Mouse (Mus musculus): ENCODE data around the gene Fgf8.

Gene Fgf8

GRCm38 (mm10) chr19:45749243-45750043 lies 6.7 kb upstream of the Fgf8 start, which contains the start of gene Npm3:
Gene Npm3 (minus strand): TSS chr19:45749591.
- in situ Hi-C loops (cut with MboI; ENCODE audit: unreplicated experiment in 2 of 2), result loop anchor here (5.0 to 25.0 kb wide), 4 partner anchors 177 to 527 kb away; no protein-coding TSS in a partner anchor

GRCm38 (mm10) chr19:45748691-45749242 lies 6.1 kb upstream of the Fgf8 start:
- in situ Hi-C loops (cut with MboI; ENCODE audit: unreplicated experiment in 2 of 2), result loop anchor here (5.0 to 25.0 kb wide), 4 partner anchors 176 to 526 kb away; no protein-coding TSS in a partner anchor

- in situ Hi-C loops (cut with MboI; ENCODE audit: unreplicated experiment in 2 of 2), result loop anchor here (5.0 to 25.0 kb wide), 4 partner anchors 176 to 526 kb away; no protein-coding TSS in a partner anchor
Observed at GRCm38 (mm10) chr19:45748206-45748605, 5.5 kb upstream of the Fgf8 start.

DNA sequence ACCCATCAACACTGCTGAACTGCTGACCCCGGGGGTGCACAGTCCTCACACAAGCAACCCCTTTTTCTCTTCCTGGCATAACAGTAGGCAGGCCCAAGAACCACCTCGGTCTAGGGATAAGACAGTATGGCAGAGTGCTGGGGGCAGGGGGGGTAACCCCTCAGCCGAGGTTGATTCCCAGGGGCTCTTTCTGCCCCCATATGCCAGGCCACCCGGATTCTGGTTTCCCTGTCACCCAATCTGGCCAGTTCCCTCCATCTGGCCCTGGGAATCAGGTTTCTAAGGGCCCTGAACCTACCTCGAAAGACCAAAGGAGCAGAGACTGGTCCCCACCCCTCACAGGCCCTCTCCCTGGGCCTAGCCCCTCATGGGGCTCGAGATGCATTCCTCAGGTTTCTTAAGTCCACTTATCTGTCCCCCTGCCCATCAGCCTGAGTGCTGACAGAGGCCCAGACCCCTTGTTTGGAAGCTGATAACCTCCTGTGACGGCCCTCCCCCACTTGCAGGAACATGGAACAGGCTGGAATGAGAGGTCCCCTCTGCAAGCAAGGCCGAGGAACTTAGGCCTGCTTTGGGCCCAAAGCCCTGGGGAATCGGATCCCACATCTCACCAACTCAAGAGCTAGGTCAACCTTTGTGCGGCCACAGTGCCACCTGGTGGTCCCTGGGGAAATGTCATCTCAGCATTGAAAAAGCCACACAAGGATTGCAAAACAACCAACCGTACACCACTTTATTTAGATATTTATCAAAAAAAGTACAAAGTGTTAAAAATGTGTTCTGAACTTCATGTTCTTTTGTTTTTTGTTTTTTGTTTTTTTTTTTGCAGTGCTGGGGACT lies 4.5 kb upstream of the Fgf8 start:
- in situ Hi-C loops (cut with MboI; ENCODE audit: unreplicated experiment in 2 of 2), result loop anchor here (5.0 to 25.0 kb wide), 4 partner anchors 175 to 525 kb away; no protein-coding TSS in a partner anchor

- in situ Hi-C loops (cut with MboI; ENCODE audit: unreplicated experiment in 2 of 2), result loop anchor here (5.0 to 25.0 kb wide), 4 partner anchors 174 to 524 kb away; no protein-coding TSS in a partner anchor
Observed at GRCm38 (mm10) chr19:45746153-45747020, 3.7 kb upstream of the Fgf8 start.

GRCm38 (mm10) chr19:45745344-45746152 lies 2.8 kb upstream of the Fgf8 start:
- in situ Hi-C loops (cut with MboI; ENCODE audit: unreplicated experiment in 2 of 2), result loop anchor here (5.0 to 25.0 kb wide), 4 partner anchors 173 to 523 kb away; no protein-coding TSS in a partner anchor

- in situ Hi-C loops (cut with MboI; ENCODE audit: unreplicated experiment in 2 of 2), result loop anchor here (10.0 to 25.0 kb wide), 2 partner anchors 306 to 309 kb away; no protein-coding TSS in a partner anchor
Observed at GRCm38 (mm10) chr19:45743619-45744018, 904 bp upstream of the Fgf8 start.

GRCm38 (mm10) chr19:45742984-45743575 lies 365 bp upstream of the Fgf8 start:
- in situ Hi-C loops (cut with MboI; ENCODE audit: unreplicated experiment in 2 of 2), result loop anchor here (10.0 to 25.0 kb wide), 2 partner anchors 306 to 308 kb away; no protein-coding TSS in a partner anchor

- in situ Hi-C loops (cut with MboI; ENCODE audit: unreplicated experiment in 2 of 2), result loop anchor here (10.0 to 25.0 kb wide), 2 partner anchors 304 to 307 kb away; no protein-coding TSS in a partner anchor
Observed at GRCm38 (mm10) chr19:45741431-45742217, 1.1 kb downstream of the Fgf8 start.

DNA sequence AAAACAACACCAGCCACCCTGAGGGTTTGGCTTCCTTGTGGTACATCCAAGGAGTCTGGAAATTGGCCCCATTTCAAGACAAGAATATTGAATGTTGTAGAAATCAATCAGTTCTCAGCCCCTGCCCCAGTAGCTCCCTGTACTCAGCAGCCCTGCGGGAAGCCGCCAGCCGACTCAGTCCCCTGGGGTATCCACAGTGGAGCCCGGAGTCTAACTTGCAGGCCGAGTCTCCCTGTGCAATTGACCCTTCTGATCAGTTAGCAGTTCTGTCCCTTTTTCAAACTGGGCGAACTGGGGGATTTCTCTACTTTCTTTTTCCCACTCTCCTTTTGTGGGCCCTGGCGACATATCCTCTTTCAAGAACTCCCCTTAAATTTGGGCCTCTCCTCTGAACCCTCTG lies 1.9 kb downstream of the Fgf8 start:
- in situ Hi-C loops (cut with MboI; ENCODE audit: unreplicated experiment in 2 of 2), result loop anchor here (10.0 to 25.0 kb wide), 2 partner anchors 304 to 306 kb away; no protein-coding TSS in a partner anchor

- in situ Hi-C loops (cut with MboI; ENCODE audit: unreplicated experiment in 2 of 2), result loop anchor here (10.0 to 25.0 kb wide), 2 partner anchors 303 to 305 kb away; no protein-coding TSS in a partner anchor
Observed at GRCm38 (mm10) chr19:45740233-45740632, 2.5 kb downstream of the Fgf8 start.

GRCm38 (mm10) chr19:45738521-45738920 lies 4.2 kb downstream of the Fgf8 start:
- in situ Hi-C loops (cut with MboI; ENCODE audit: unreplicated experiment in 2 of 2), result loop anchor here in 1 of 2 experiments (25.0 kb wide), 1 partner anchor 301 kb away; no protein-coding TSS in a partner anchor

DNA sequence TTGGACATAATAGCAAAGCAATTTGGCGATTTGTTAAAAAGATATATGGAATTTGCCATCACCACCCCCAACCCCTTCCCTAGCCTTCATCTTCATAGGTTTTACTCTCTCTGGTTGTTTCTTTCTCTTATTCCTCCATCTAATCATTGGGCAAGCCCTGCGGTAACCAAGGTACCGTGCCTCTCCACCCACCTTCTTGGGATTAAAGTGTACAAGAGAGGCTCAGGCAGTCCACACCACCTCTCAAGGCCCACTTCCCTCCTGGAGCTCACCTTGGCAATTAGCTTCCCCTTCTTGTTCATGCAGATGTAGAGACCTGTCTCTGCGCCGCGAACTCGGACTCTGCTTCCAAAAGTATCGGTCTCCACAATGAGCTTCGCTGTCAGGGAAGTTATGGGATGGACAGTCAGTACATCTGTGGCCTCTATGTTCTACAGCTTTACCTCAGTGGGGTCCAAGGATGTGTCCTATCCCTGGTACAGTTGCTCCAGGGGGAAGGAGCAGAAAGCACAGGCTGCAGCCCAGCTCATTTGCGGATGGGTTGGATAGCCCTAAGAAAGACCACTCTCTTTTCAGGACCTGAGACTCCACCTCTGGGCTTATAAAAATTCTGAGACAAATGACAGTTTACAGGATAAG lies 4.8 kb downstream of the Fgf8 start:
- in situ Hi-C loops (cut with MboI; ENCODE audit: unreplicated experiment in 2 of 2), result loop anchor here in 1 of 2 experiments (25.0 kb wide), 1 partner anchor 301 kb away; no protein-coding TSS in a partner anchor

DNA sequence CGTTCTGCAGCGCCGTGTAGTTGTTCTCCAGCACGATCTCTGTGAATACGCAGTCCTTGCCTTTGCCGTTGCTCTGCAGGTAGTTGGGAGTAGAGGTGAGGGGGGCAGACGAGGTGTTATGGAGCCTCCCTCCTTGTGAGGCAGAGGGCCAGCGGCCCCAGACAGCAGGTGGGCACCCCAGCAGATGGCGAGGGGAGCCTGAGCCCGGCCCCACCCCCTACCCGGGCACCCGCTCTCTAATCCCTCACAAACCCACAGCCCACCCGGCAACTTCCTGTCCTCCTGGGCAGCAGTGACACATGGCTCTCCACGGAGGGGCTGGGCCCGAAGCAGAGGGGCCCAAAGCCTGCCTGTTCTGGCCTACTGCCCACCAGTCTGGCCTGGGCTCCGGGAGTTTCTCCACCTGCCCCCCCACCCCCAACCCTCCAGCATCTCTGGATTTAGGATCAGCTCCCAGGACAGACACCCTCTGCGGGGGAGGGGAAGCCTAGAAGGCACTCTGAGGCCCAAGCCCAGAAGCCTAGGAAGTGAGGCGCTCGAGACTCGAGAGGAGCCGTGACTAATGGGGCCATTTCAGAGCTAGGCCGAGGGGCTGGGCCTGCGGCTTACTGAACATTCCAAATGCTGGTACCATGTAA lies 5.4 kb downstream of the Fgf8 start:
- in situ Hi-C loops (cut with MboI; ENCODE audit: unreplicated experiment in 2 of 2), result loop anchor here in 1 of 2 experiments (25.0 kb wide), 1 partner anchor 300 kb away; no protein-coding TSS in a partner anchor

DNA sequence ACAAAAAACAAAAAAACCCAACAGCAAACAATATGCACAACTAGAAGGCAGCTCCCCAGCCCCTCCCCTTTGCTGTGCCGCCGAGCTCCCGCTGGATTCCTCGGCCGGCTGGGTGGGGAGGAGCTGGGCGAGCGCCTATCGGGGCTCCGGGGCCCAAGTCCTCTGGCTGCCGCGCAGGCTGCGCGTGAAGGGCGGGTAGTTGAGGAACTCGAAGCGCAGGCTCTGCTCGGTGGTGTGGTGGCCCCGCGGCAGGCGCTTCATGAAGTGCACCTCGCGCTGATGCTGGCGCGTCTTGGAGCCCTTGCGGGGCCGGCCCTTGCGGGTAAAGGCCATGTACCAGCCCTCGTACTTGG lies 5.9 kb downstream of the Fgf8 start:
- in situ Hi-C loops (cut with MboI; ENCODE audit: unreplicated experiment in 2 of 2), result loop anchor here in 1 of 2 experiments (25.0 kb wide), 1 partner anchor 300 kb away; no protein-coding TSS in a partner anchor

DNA sequence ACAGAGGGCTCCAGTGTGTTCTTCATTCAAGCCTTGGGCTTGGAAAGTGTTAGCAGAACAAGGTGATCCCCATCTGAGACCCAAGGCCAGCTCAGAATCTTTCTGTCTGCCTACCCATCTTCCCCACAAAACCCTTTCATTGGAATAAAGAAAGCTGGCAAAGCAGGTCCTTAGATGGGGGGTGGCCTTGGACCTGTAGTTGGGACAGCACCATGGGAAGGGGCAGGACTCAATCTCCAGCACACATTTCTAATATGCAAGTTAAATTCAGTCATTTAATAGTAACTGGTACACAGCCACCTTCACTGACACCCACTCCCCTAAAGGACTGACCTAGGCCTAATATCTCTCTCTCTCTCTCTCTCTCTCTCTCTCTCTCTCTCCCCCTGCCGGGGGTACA lies 6.5 kb downstream of the Fgf8 start:
- in situ Hi-C loops (cut with MboI; ENCODE audit: unreplicated experiment in 2 of 2), result loop anchor here in 1 of 2 experiments (25.0 kb wide), 1 partner anchor 299 kb away; no protein-coding TSS in a partner anchor

All from v-Abl transformed pro-B cells (cell line).